Mouse (Mus musculus) regulatory T cell (primary cell): ENCODE measurements around the gene Il17re.

Experiments
- in situ Hi-C: fragments of 300-600 bp; cut with MboI, MseI; formaldehyde crosslinking; loops from one replicate; pipeline ENCODE4 v1.15.1; 2025; ENCODE audit warnings: high pct_unique_total_duplicates

The Il17re gene

DNA sequence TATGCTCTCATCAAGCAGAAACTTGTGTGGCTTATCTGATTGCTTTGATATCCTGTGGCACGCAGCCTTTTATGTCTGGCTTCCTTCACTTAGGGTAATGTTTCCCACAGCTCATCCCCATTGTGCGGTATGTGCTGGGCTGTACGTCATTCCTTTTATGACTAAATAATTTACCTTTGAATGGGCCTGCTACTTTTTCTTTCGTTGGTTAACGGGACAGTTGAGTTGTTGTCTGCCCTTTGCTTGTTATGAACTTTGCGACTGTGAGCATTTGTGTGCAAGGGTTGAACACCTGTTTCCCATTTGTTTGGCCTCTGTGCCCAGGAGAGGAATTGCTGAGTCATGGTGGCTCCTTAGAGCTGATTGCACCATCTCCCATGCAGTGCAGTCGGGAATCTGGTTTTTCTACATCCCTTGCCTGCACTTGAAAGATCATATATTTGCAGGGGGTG is 28.9 kb downstream of the Il17re start:
- in situ Hi-C loops = no loop called here

DNA sequence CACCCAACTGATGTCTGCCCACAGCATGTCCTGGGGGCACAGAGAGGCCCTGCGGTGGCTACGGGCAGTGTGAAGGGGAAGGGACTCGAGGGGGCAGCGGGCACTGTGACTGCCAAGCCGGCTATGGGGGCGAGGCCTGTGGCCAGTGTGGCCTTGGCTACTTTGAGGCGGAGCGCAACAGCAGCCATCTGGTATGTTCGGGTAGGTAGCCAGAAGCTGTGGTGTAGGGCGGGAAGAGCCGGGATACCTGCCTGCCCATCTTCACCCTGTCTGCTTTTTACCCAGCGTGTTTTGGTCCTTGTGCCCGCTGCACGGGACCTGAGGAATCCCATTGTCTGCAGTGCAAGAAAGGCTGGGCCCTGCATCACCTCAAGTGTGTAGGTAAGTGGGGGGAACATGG is 31.1 kb downstream of the Il17re start:
- in situ Hi-C loops = no loop called here

DNA sequence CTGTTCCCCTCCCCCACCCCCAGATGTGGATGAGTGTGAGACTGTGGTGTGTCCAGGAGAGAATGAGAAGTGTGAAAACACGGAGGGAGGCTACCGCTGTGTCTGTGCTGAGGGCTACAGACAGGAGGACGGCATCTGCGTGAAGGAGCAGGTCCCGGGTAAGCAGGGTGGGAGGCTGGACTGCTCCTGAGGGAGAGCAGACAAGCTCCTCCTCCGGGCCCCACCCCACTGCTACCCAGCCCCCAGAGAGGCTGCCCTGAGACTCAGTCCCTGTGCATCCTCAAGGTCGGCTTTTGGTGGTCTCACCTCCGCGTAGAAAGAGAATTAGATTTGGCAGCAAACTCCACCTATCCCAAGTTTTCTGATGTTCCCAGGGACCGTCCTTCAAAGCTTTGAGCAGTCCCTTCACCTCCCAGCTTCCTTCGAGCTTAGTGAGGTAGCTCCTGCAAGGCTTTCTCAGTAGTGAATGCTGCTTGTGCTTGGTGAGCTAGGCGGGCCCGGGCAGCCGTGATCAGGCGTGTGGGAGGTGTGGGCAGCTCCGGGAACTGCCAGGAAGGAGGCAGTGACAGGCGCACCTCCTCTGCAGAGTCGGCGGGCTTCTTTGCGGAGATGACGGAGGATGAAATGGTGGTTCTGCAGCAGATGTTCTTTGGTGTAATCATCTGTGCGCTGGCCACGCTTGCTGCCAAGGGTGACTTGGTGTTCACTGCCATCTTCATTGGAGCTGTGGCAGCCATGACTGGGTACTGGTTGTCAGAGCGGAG is 34.0 kb downstream of the Il17re start:
- in situ Hi-C loops = loop anchor here (5.0 kb wide), 1 partner anchor 45 kb away; no protein-coding TSS in a partner anchor

DNA sequence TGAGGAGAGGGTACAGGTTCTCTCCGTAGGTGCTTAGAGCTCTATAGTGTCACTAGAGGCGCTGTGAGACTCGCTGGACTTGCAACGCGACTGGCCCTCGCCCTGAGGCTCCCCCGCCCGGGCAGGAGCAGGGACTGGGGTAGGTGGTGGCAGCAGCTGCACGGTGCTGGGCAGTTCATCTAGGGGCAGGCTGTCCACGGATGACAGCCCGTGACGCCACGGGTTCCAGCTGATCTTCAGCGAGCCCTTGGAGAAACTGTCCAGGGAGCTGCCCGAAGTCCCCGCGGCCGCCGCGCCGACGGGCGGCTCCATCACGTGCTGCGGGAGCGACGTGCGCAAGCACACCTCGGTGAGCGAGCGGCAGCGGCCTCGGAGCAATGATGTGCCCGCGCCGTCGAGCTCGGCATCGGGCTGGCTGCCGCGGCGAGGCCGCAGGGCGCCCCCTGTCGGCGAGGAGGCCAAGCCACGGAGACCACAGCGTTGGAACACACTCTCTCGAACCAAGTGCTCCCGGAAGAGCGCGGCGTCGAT is 36.0 kb downstream of the Il17re start:
- in situ Hi-C loops = loop anchor here (5.0 kb wide), 1 partner anchor 47 kb away; no protein-coding TSS in a partner anchor

DNA sequence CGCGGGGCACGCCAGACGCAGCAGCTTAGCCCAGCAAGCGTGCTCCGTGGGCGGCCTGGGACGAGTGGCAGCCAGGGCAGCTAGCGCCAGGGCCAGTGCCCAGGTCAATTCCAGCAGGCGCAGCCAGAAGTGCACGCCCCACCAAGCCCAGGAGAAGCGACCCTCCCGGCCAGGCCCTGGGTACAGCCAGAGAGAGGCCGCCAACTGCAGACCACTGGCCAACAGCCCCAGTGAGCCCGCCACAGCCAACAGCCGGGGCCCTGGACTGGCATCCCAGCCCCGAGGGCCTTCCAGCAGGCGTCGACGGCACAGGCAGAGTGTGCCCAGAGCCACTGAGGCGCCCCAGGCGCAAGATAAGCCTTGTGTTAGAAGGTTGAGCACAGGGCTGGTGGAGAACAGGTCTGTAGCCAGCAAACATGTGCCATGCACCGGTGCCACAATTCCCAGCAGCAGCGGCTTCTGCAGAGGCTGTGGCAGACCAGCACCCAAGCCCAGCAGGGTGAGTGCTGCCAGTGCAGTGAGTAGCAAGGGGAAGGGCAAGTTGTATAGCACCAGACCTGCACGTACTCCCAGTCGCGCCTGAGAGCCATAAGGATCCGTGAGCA is 36.9 kb downstream of the Il17re start:
- in situ Hi-C loops = no loop called here

DNA sequence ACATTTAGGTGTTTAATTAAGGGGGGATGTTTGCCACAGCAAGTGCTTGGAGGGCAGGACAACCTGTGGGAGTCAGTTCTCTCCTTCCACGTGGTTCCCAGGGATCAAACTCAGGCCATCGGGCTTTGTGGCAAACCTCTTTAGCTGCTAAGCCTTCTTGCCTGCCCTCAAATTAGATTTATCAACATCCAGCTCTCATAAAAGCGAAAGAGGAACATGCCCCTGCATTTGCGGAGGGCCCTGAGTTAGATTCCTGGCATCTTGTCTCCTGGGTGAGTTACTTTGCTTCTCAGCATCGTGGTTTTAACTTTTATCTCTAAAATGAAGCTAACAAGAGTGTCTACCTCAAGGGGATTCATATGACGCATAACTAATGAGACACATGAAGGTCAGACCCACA is 41.1 kb downstream of the Il17re start:
- in situ Hi-C loops = no loop called here

DNA sequence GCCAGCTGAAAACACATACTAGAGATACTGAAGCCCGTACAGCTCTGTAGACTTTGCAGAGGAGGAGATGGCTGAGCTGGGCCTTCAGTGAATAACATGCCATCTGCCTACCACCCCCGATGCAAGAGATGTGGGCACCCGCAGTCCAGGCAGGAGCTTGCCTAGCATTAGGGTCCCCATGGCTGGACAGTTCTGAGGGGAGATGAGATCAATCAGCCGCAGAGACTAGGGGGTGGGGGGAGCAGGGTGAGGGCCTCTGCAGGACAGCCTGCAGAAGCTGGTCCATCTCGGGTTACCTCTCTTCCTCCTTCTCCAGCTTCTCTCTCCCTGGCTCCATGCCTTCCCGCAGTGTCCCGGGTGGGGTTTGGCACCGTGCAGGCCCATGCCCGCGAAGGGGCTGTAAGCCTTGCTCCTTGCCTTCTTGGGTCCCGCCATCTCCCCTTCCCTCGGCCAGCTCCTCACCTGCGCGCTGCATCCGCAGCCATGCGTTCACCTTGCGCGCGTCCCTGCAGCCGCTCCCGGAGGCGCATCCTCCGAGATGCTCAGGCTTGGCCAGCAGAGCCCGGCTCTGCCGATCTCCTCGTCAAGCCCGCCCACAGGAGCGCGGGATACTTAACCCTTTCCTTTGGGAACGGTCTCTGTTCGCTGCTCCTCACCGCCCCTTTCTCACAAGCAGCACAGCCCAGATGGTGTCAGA is 43.3 kb downstream of the Il17re start, which contains the start of gene Prrt3:
TSS of gene Prrt3 (minus strand) at position 544 of the 697 bp plus-strand sequence.
- in situ Hi-C loops = no loop called here

DNA sequence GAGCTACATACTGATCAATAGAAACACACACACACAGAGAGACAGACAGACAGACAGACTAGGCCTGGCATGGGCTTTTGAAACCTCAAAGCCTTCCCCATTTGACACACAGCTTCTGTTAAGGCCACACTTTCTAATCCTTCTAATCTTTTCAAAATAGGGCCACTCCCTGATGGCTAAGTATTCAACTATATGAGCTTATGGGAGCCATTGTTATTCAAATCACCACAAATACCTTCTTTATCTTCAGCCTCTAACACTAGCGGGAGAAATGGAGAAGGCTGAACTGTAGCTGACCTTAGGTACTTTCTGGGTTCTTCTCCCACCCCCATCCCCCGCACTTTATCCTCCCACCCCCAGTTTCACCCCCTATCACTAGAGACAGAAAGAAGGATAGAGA is 44.5 kb downstream of the Il17re start:
- in situ Hi-C loops = no loop called here

DNA sequence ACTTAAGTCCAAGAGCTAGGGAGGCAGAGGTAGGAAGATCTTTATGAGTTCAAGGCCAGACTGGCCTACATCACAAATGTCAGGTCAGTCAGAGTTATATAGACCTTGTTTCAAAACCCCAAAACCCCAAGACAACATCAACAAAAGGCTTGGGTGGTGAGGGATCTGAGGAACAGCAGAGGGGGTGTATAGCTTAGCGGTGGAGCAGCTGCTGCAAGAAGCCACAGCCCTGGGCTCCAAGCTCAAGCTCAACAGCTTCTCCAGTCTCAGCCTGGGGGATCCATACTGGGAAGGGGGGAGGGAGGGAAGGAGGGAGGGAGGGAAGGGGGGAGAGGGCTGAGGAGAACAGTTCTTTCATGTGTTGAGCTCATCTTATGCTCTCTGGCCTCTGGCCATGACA is 47.4 kb downstream of the Il17re start:
- in situ Hi-C loops = no loop called here

DNA sequence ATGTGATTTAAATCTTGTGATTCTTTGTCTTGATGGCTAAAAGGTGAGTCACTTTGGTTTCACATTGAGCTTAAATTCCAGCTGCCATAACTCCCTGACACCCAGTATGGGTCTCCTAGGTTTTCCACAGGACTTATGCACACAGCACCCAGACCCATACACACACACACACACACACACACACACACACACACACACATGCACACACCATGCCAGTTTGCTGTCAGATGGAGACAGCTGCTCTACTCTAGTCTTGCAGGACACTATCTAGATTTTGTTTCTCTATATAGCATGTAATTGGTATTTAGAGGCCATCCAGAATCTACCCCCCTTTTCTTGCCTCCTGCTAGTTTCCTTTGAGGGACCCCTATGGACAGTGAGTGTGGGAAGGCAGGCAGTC is 48.8 kb downstream of the Il17re start:
- in situ Hi-C loops = no loop called here

DNA sequence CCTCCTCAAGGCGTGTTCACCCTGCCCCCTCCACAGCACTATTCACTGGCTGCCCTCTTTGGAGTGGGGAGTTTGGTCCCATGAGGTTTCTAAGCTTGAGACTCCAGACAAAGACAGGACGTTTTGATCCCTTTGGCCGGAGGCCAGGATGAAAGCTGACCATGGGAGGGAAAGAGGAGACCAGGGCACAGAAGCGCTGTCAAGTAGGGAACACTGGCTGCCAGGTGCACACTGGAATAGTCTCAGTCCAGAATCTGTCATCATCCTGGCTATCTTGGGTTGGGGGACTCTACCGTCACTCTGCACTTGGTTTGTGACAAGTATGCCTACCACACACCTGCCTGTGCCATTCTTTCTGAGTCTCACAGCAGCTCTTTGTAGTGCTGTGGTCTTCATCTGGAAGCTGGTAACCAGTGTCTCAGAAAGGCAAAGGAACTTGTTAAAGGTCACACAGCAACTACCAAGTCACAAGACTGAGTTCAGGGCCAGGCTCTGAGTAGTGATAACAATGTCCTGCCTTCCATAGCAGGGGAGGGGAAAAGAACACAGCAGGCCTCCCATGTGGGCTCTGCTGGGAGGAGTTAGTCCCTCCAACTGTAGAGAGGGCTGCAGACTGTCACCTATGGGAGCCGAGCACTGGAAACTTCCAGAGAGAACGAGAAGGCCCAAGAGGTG is 50.1 kb downstream of the Il17re start:
- in situ Hi-C loops = no loop called here

DNA sequence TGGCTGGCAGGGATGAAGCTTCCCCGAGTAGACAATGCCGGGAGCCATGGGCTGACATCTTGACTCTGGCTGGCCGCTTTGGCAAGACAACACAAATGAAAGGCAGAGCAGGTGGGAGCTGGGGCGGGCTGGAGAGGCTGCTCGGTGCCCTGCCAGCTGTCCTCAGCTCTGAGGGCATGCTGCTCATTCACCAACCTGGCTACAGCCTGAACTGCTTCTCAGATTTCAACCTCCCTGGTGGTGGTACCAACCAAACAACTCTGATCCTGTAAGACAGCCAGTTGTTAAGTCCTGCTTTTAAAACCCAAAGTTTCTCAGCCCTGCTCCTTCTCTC is 50.6 kb downstream of the Il17re start:
- in situ Hi-C loops = no loop called here

DNA sequence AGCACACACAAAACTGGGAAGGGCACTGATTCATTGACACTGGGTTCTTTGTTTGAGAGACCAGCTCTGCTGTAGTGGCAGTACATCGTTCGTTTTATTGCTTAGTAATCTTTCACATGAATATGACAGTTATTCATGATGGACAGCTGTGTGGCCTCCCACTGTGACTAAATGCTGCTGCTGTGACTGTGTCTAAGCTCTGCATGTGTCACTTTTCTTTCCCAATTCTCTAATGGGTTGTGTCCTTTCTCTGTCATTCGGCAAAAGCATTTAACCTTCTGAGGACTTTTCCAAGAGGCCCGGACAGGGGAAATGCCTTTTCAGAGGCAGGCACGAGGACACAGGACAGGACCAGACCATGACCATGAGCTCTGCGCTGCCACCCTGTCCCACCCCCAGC is 55.7 kb downstream of the Il17re start:
- in situ Hi-C loops = no loop called here

DNA sequence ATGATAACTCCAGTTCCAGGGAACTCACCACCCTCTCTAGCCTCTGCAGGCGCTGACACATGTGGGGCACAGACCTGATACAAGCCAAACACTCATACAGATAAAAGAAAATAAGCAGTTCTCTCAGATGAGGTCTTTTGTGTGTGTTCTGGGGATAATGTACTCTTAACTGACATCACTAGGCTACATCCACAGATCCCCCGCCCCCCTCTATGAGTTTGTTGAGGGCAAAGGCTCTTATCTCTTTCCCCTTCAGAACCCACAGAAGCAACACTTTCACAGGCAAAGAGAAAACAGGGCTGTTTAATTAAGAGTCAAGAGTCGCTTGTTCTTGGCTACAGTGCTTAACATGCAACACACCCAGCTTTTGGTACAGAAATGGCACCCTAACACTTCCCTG is 56.3 kb downstream of the Il17re start:
- in situ Hi-C loops = no loop called here

DNA sequence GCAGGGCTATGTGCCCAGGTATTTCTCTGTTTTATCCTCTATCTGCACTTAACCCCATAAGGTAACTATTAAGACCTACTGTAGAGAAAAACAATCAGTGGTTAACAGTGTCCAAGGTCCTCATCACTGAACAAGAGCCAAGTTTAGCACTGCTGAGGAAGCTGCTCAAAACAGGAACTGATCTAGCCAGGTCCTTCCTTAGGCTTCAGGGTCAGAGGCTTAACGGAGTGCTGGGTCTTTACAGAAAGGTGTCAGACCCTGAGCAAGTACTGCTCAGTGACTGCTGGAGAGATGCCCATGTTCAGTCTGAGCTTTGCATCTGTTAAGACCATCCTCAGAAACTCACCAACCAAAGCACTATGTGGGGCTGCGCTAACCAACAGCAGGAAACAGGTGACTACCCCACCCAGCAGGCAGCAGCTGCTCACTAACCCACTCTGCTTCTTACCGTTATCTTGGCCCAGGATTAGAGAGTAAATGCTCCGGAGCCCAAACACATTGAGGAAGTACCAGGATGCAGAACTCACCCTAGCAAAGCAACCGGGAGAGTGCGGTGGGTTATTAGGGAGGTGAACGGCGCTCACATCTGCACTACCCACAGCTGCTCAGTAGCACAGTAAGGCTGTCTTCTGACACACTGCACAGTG is 59.3 kb downstream of the Il17re start:
- in situ Hi-C loops = no loop called here
